Mouse (Mus musculus) limb, embryonic 12.5 days (tissue): Measurements from ENCODE around the gene Cpsf3. TPM values are rescaled to one million over a fixed set of nuclear protein-coding genes. Genes with fewer than 3 reads are reported as not detected.

Experiments
- ATAC-seq: fragments of 200-750 bp; cut with Nextera tagmentation; 2 replicates; pipeline ENCODE4 v1.8.0; 2017; ENCODE audit warnings: low read depth, moderate TSS enrichment; ENCODE audit not compliant: insufficient number of reproducible peaks, insufficient read depth, low FRiP score, low TSS enrichment
- H3K27ac ChIP-seq: fragments of 300-500 bp; sonication (generic); 2 replicates; pipeline ENCODE4 v1.5.1; 2016; ENCODE audit warnings: mild to moderate bottlenecking, moderate library complexity
- H3K27me3 ChIP-seq: fragments of 300-500 bp; sonication (generic); 2 replicates; pipeline ENCODE4 v1.6.1; 2016; ENCODE audit warnings: mild to moderate bottlenecking, moderate library complexity
- H3K36me3 ChIP-seq: fragments of 300-500 bp; sonication (generic); 2 replicates; pipeline ENCODE4 v1.6.1; 2016; ENCODE audit warnings: mild to moderate bottlenecking, moderate library complexity
- H3K4me1 ChIP-seq: fragments of 300-500 bp; sonication (generic); replicated peaks from 2 replicates; pipeline ENCODE4 v1.6.1; 2016
- H3K4me2 ChIP-seq: fragments of 300-500 bp; sonication (generic); 2 replicates; pipeline ENCODE4 v1.6.1; 2016; ENCODE audit warnings: mild to moderate bottlenecking, moderate library complexity
- H3K4me3 ChIP-seq: fragments of 300-500 bp; sonication (generic); replicated peaks from 2 replicates; pipeline ENCODE4 v1.5.1; 2016; ENCODE audit warnings: mild to moderate bottlenecking
- H3K9ac ChIP-seq: fragments of 300-500 bp; sonication (generic); replicated peaks from 2 replicates; pipeline ENCODE4 v1.6.1; 2016; ENCODE audit warnings: mild to moderate bottlenecking, moderate library complexity
- H3K9me3 ChIP-seq: fragments of 300-500 bp; sonication (generic); 2 replicates; pipeline ENCODE4 v1.6.1; 2016; ENCODE audit warnings: mild to moderate bottlenecking, moderate library complexity
- WGBS: fragments of 180-500 bp; shearing (Covaris S2); methylation state at CpG from one replicate; pipeline ENCODE4 v1.1.7; 2016; 5-methylcytosine and 5-hydroxymethylcytosine counted together
- polyA plus RNA-seq: library from polyadenylated mRNA; unstranded; fragments of >200 nt; fragmentation: Nextera tagmentation; extraction: Ambion mirVana; gene quantifications from 2 replicates; pipeline ENCODE4 v1.2.1, GENCODE M21; 2016

The Cpsf3 gene
- polyA plus RNA-seq, 1 experiment from 2014 or later: 121 TPM

GRCm38 (mm10) chr12:21321170-21321569 lies 36.0 kb downstream of the Cpsf3 start:
- peaks cover 67% of the 10 kb centered on the region for H3K36me3 ChIP-seq
- H3K4me1 ChIP-seq: 0 out of 2 replicates have a peak, but pooled peaks cover 5% of the 10 kb centered on the region
- no peak for ATAC-seq
- H3K4me2 ChIP-seq: no peak overlapping the region
- H3K27me3 ChIP-seq: no peaks in the 10 kb centered on the region
- no peaks in the 10 kb centered on the region for H3K9me3 ChIP-seq
- no peak overlapping the region for H3K9ac ChIP-seq
- 83% methylated on average over 9 of the region's 9 CpGs for WGBS
- H3K27ac ChIP-seq: no peak overlapping the region
- H3K4me3 ChIP-seq: no peak overlapping the region

GRCm38 (mm10) chr12:21322296-21322695 lies 37.1 kb downstream of the Cpsf3 start:
- H3K4me2 ChIP-seq: no peak overlapping the region
- peaks cover 79% of the 10 kb centered on the region for H3K36me3 ChIP-seq
- H3K4me3 ChIP-seq: no peak overlapping the region
- no peaks in the 10 kb centered on the region for H3K4me1 ChIP-seq
- no peak overlapping the region for H3K27ac ChIP-seq
- WGBS: 85% methylated on average over 4 of the region's 4 CpGs
- no peaks in the 10 kb centered on the region for H3K9me3 ChIP-seq
- no peak overlapping the region for H3K9ac ChIP-seq
- no peaks in the 10 kb centered on the region for H3K27me3 ChIP-seq
- no peak for ATAC-seq

- Histone ChIP-seq H3K4me2 (no peak overlapping the region), H3K27ac (no peak overlapping the region), H3K9ac (no peak overlapping the region), H3K9me3 (no peaks in the 10 kb centered on the region), H3K4me1 (no peaks in the 10 kb centered on the region), H3K27me3 (no peaks in the 10 kb centered on the region), H3K4me3 (no peak overlapping the region), H3K36me3 (peaks cover 84% of the 10 kb centered on the region)
- no peak for ATAC-seq
- 96% methylated on average over 9 of the region's 9 CpGs for WGBS
Measured at GRCm38 (mm10) chr12:21322856-21323255, 37.7 kb downstream of the Cpsf3 start.

- Histone ChIP-seq H3K4me2 (no peak overlapping the region), H3K27ac (no peak overlapping the region), H3K9ac (no peak overlapping the region), H3K4me1 (no peaks in the 10 kb centered on the region), H3K4me3 (no peak overlapping the region), H3K9me3 (no peaks in the 10 kb centered on the region), H3K36me3 (peaks cover 93% of the 10 kb centered on the region), H3K27me3 (no peaks in the 10 kb centered on the region)
- 87% methylated on average over 5 of the region's 5 CpGs for WGBS
- ATAC-seq: no peak
Measured at GRCm38 (mm10) chr12:21324101-21324500, 38.9 kb downstream of the Cpsf3 start.

- Histone ChIP-seq H3K9me3 (no peaks in the 10 kb centered on the region), H3K27ac (no peak overlapping the region), H3K27me3 (no peaks in the 10 kb centered on the region), H3K4me1 (no peaks in the 10 kb centered on the region), H3K9ac (no peak overlapping the region), H3K4me2 (no peak overlapping the region), H3K36me3 (peaks cover 93% of the 10 kb centered on the region), H3K4me3 (no peak overlapping the region)
- 90% methylated on average over 8 of the region's 8 CpGs for WGBS
- no peak for ATAC-seq
Measured at GRCm38 (mm10) chr12:21325266-21325665, 40.1 kb downstream of the Cpsf3 start.

GRCm38 (mm10) chr12:21326325-21326724 lies 41.1 kb downstream of the Cpsf3 start:
- no peak overlapping the region for H3K9ac ChIP-seq
- WGBS: 89% methylated on average over 3 of the region's 3 CpGs
- H3K4me1 ChIP-seq: no peaks in the 10 kb centered on the region
- H3K9me3 ChIP-seq: no peaks in the 10 kb centered on the region
- peaks cover 92% of the 10 kb centered on the region for H3K36me3 ChIP-seq
- no peaks in the 10 kb centered on the region for H3K27me3 ChIP-seq
- ATAC-seq: no peak
- no peak overlapping the region for H3K27ac ChIP-seq
- no peak overlapping the region for H3K4me2 ChIP-seq
- H3K4me3 ChIP-seq: no peak overlapping the region

- Histone ChIP-seq H3K27ac (no peak overlapping the region), H3K4me3 (no peak overlapping the region), H3K9ac (no peak overlapping the region), H3K4me1 (no peaks in the 10 kb centered on the region), H3K9me3 (no peaks in the 10 kb centered on the region), H3K27me3 (no peaks in the 10 kb centered on the region), H3K4me2 (no peak overlapping the region), H3K36me3 (peaks cover 97% of the 10 kb centered on the region)
- no peak for ATAC-seq
- 89% methylated on average over 9 of the region's 9 CpGs for WGBS
Measured at GRCm38 (mm10) chr12:21329661-21330400, 44.6 kb downstream of the Cpsf3 start.

- H3K9ac ChIP-seq: no peak overlapping the region
- no peak overlapping the region for H3K4me2 ChIP-seq
- ATAC-seq: no peak
- no peak overlapping the region for H3K27ac ChIP-seq
- H3K9me3 ChIP-seq: no peaks in the 10 kb centered on the region
- H3K4me1 ChIP-seq: no peaks in the 10 kb centered on the region
- no peaks in the 10 kb centered on the region for H3K27me3 ChIP-seq
- H3K4me3 ChIP-seq: no peak overlapping the region
- WGBS: 88% methylated on average over 10 of the region's 10 CpGs
- H3K36me3 ChIP-seq: peaks cover 96% of the 10 kb centered on the region
Measured at GRCm38 (mm10) chr12:21330961-21331576, 45.9 kb downstream of the Cpsf3 start.

GRCm38 (mm10) chr12:21331711-21332110 lies 46.5 kb downstream of the Cpsf3 start:
- H3K27me3 ChIP-seq: no peaks in the 10 kb centered on the region
- WGBS: 79% methylated on average over 6 of the region's 6 CpGs
- ATAC-seq: no peak
- no peak overlapping the region for H3K9ac ChIP-seq
- no peak overlapping the region for H3K4me3 ChIP-seq
- H3K4me1 ChIP-seq: no peaks in the 10 kb centered on the region
- no peak overlapping the region for H3K4me2 ChIP-seq
- no peaks in the 10 kb centered on the region for H3K9me3 ChIP-seq
- H3K36me3 ChIP-seq: peaks cover 95% of the 10 kb centered on the region
- H3K27ac ChIP-seq: no peak overlapping the region

GRCm38 (mm10) chr12:21333021-21333420 lies 47.8 kb downstream of the Cpsf3 start:
- no peak for ATAC-seq
- H3K4me1 ChIP-seq: no peaks in the 10 kb centered on the region
- peaks cover 86% of the 10 kb centered on the region for H3K36me3 ChIP-seq
- no peak overlapping the region for H3K27ac ChIP-seq
- H3K4me2 ChIP-seq: no peak overlapping the region
- H3K9ac ChIP-seq: no peak overlapping the region
- H3K4me3 ChIP-seq: no peak overlapping the region
- H3K27me3 ChIP-seq: no peaks in the 10 kb centered on the region
- WGBS: 94% methylated on average over 7 of the region's 7 CpGs
- H3K9me3 ChIP-seq: no peaks in the 10 kb centered on the region

GRCm38 (mm10) chr12:21333766-21334165 lies 48.6 kb downstream of the Cpsf3 start:
- no peak overlapping the region for H3K4me2 ChIP-seq
- no peaks in the 10 kb centered on the region for H3K9me3 ChIP-seq
- H3K36me3 ChIP-seq: peaks cover 80% of the 10 kb centered on the region
- no peak overlapping the region for H3K9ac ChIP-seq
- no peaks in the 10 kb centered on the region for H3K4me1 ChIP-seq
- ATAC-seq: no peak
- no peak overlapping the region for H3K4me3 ChIP-seq
- no peak overlapping the region for H3K27ac ChIP-seq
- WGBS: 97% methylated on average over 5 of the region's 5 CpGs
- H3K27me3 ChIP-seq: no peaks in the 10 kb centered on the region

- Histone ChIP-seq H3K27me3 (no peaks in the 10 kb centered on the region), H3K27ac (no peak overlapping the region), H3K9ac (no peak overlapping the region), H3K9me3 (no peaks in the 10 kb centered on the region), H3K4me3 (no peak overlapping the region), H3K4me2 (no peak overlapping the region), H3K4me1 (no peaks in the 10 kb centered on the region), H3K36me3 (peaks cover 82% of the 10 kb centered on the region)
- 88% methylated on average over 7 of the region's 7 CpGs for WGBS
- no peak for ATAC-seq
Measured at GRCm38 (mm10) chr12:21335869-21336268, 50.7 kb downstream of the Cpsf3 start.
